Mouse (Mus musculus) CH12.LX (cell line): ENCODE measurements around the gene Cpeb3.

Source experiments
- CHD2 ChIP-seq: IDR thresholded peaks from 2 replicates; pipeline ENCODE4 v1.6.1; 2011; ENCODE audit warnings: low read length, improper control_type of control experiment
- CTCF ChIP-seq, 2 experiments: IDR thresholded peaks in 1 of 2; conservative IDR thresholded peaks in 1 of 2; 2 replicates each; pipeline ENCODE4 v1.5.1; 2011 to 2012; ENCODE audit warnings: low read depth in 2 of 2, low read length in 2 of 2, improper control_type of control experiment in 1 of 2, inconsistent platforms in 1 of 2, mild to moderate bottlenecking in 1 of 2, moderate library complexity in 1 of 2
- EP300 ChIP-seq: IDR thresholded peaks from 2 replicates; pipeline ENCODE4 v1.6.1; 2011; ENCODE audit warnings: low read length, improper control_type of control experiment
- KAT2A ChIP-seq: IDR thresholded peaks from 2 replicates; pipeline ENCODE4 v1.6.1; 2012; ENCODE audit warnings: low read length, improper control_type of control experiment, inconsistent platforms; ENCODE audit not compliant: insufficient replicate concordance
- MAZ ChIP-seq: IDR thresholded peaks from 2 replicates; pipeline ENCODE4 v1.6.1; 2012; ENCODE audit warnings: low read depth, mild to moderate bottlenecking, inconsistent platforms, low read length, improper control_type of control experiment, moderate library complexity
- MEF2A ChIP-seq: IDR thresholded peaks from 2 replicates; pipeline ENCODE4 v1.6.1; 2014; ENCODE audit warnings: low read depth, mild to moderate bottlenecking, inconsistent platforms, low read length, improper control_type of control experiment, borderline replicate concordance
- MXI1 ChIP-seq: IDR thresholded peaks from 2 replicates; pipeline ENCODE4 v1.6.1; 2011; ENCODE audit warnings: mild to moderate bottlenecking, low read depth, low read length, improper control_type of control experiment
- NELFE ChIP-seq: IDR thresholded peaks from 2 replicates; pipeline ENCODE4 v1.6.1; 2011; ENCODE audit warnings: low read depth, low read length, improper control_type of control experiment
- POLR2A ChIP-seq: IDR thresholded peaks from 2 replicates; pipeline ENCODE4 v1.6.1; 2011; ENCODE audit warnings: low read depth, mild to moderate bottlenecking, improper control_type of control experiment, low read length
- USF1 ChIP-seq: IDR thresholded peaks from 2 replicates; pipeline ENCODE4 v1.6.1; 2014; ENCODE audit warnings: low read depth, mild to moderate bottlenecking, inconsistent platforms, low read length, improper control_type of control experiment

DNA sequence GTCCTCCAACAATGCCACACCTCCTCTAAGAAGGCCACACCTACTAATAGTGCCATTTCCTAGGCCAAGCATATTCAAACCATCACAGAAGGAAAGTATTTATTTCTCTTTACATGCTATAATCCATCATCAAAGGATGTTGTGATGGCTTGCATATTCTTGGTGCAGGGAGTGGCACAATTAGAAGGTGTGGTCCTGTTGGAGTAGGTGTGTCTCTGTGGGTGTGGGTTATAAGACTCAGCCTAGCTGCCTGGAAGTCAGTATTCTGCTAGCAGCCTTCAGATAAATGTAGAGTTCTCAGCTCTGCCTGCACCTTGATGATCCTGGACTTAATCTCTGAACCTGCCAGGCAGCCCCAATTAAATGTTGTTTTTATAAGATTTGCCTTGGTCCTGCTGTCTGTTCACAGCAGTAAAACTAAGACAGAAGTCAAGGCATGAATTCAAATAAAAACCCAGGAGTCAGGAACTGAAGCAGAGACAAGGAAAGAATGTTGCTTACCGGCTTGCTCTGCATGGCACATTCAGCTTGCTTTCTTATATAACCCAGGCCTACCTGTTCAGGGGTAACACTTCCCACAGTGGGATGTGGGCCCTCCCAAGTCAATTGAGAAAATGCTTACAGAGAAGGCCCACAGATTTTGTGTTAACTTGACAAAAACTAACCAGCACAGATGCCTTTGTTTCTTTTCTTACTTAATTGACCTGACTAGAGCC, 10.1 kb downstream of the Cpeb3 start:
- no peak for TF ChIP-seq KAT2A
- TF ChIP-seq CTCF (conservative IDR thresholded peaks at IDR 0.05 in 1 of 2, IDR thresholded peaks at IDR 0.05 in 1 of 2; ENCODE audit: low read depth in 2 of 2, low read length in 2 of 2), result no peak
- no peak for TF ChIP-seq MAZ
- no peak for TF ChIP-seq CHD2
- no peak for TF ChIP-seq MXI1
- TF ChIP-seq EP300, result no peak
- no peak for TF ChIP-seq USF1
- no peak for TF ChIP-seq NELFE
- no peak for TF ChIP-seq POLR2A
- no peak for TF ChIP-seq MEF2A
